Mouse (Mus musculus) urinary bladder, adult 18-20 months (tissue): ENCODE data around the gene H2-Aa.

Experiments used
- DNase-seq, 2 experiments: peaks; one replicate each; pipeline ENCODE4 v3.0.0; 2022; ENCODE audit warnings: low spot score in 2 of 2, mixed read lengths in 2 of 2

H2-Aa gene

GRCm38 (mm10) chr17:34300071-34300470 is 12.4 kb upstream of the H2-Aa start:
- no peak for DNase-seq

- DNase-seq = no peak
Observed at GRCm38 (mm10) chr17:34299356-34299755, 11.7 kb upstream of the H2-Aa start.

- peak in 1 of 2 experiments; percentile 14 for DNase-seq
Observed at GRCm38 (mm10) chr17:34295891-34296794, 8.5 kb upstream of the H2-Aa start.

- DNase-seq = no peak
Observed at GRCm38 (mm10) chr17:34295307-34295706, 7.7 kb upstream of the H2-Aa start.

- no peak for DNase-seq
Observed at GRCm38 (mm10) chr17:34294249-34294648, 6.6 kb upstream of the H2-Aa start.

- DNase-seq = no peak
Observed at GRCm38 (mm10) chr17:34293533-34293932, 5.9 kb upstream of the H2-Aa start.

GRCm38 (mm10) chr17:34292570-34292969 is 4.9 kb upstream of the H2-Aa start:
- DNase-seq = no peak

DNA sequence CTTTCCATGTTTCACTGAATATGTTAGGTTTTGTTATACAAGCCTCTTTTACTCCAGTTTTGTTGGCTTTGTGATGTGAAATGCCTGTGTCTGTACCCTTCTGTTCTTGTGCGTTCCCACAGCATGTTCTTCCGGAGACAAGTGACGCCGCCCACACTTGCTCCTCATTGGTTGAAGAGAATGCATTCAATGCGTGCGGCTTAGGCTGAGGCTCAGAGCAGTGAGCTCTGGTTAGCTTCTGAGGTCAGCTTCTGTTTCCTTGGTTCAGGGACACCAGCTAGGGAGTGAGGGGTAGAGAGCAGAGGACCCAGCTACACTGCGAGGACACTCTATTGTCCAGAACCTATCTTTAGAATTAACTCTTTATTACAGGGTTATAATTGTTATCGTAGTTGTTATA is 4.0 kb upstream of the H2-Aa start:
- DNase-seq = peak; percentile 45 to 62

DNA sequence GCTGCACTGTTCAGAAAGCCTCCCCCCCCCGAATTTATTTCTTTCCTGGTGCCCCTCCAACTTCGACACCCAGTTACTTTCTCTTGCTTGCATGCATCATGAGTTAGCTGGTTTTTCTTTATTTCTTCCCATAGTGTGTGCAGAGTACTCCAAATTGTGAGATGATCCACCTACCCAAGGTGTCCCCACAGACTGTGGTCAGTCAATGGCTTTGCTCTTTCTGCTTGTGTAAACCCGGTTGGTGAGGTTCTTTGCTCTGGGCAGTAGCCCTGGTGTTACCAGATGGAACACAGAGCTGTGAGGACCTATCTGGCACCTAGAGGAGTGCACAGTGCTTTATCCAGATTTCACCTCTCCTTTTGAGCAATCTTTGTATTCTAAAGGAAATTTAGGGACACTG is 508 bp upstream of the H2-Aa start:
- DNase-seq = no peak

- DNase-seq = no peak
Observed at GRCm38 (mm10) chr17:34286999-34287398, 624 bp downstream of the H2-Aa start.

- DNase-seq = no peak
Observed at GRCm38 (mm10) chr17:34286501-34286900, 1.1 kb downstream of the H2-Aa start.

- no peak for DNase-seq
Observed at GRCm38 (mm10) chr17:34285848-34286247, 1.8 kb downstream of the H2-Aa start.

DNA sequence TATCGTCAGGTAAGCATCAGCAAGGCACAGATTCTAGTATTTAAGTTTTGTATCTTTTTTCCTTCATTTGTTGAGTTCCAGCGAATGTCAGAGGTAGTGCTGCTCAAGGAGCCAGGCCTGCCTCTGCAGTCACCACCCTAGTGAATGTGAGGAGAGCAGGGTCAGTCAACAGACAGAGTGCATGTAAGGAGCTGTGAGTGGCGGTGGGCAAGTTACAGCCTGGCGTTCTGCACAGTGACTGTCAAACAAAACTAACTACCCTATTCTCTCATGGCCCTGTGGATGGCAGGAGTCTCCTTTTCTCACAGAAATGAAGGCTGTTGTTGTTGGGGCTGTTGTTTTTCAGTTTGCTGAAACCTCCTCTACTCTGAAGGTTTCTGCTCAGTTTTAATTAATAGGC is 2.3 kb downstream of the H2-Aa start:
- DNase-seq = no peak

GRCm38 (mm10) chr17:34281836-34282235 is 5.8 kb downstream of the H2-Aa start:
- DNase-seq = no peak

DNA sequence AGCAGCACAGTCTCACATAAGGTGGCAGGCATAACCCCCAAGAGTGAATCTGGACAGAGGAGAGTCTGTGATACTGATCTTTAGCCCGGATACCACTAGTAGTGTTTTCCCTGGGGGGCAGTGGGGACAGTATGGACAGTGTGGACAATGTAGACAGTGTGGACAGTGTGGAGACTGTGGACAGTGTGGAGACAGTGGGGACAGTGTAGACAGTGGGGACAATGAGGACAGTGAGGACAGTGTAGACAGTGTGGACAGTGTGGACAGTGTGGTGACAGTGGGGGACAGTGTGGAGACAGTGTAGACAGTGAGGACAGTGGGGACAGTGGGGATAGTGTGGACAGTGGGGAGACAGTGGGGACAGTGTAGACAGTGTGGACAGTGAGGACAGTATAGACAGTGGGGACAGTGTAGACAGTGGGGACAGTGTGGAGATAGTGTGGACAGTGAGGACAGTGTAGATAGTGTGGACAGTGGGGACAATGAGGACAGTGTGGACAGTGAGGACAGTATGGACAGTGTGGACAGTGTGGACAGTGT is 7.1 kb downstream of the H2-Aa start:
- no peak for DNase-seq

DNA sequence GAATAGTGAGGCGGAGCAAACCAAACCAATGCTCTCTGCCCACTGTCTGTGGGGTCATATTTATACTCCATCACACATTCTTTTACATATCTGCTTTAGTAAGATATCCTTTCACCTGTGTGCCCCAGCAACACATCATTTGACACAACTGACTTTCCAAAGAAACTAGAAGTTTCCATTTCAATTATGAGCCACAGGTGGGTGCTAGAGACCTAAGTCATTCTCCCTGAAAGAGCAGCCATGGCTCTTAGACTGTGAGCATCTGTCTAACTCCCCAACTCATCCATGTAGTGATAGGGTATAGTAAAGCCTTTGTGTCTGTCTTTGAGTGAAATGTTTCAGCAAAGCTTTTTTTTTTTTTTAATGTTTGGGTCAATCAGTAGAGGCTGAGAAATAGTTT is 15.5 kb downstream of the H2-Aa start:
- no peak for DNase-seq

DNA sequence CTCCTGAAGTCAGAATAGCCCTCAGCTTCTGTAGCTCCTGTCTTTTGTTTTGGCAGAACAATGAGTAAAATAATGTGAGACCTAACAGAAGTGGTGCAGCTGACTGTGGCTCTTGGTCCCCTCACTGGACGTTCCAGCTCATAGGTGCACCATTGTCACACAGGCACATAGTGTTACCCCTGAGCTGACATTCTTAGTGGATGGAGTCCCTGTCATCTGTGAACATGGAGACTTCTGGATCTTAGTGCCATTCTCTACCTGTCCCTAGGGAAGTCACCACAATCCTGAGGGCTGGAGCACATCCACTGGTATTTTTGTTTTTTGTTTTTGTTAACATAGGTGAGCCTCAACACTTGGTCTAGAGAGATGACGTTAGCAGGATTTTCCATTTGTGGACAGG is 16.7 kb downstream of the H2-Aa start:
- no peak for DNase-seq

GRCm38 (mm10) chr17:34270230-34270629 is 17.4 kb downstream of the H2-Aa start:
- DNase-seq = no peak

GRCm38 (mm10) chr17:34269817-34270216 is 17.8 kb downstream of the H2-Aa start:
- no peak for DNase-seq

DNA sequence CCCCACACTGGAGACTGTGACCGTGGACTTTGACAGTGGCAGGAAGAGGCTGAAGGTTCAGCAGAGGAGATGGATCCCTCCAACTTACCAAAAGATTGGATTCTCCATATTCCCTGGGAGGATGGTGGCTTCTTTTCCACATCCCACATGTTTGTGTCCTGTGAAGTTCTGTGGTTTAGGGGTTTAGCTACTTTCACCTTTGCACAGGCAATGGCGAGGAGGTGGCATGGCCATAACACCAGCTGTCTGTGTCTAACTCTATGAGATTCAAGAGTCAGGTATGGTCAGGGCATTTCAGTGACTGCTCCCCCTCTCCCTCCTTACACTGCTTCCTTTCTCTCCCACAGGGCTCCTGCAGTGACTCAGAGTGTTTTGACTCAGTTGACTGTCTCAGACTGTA is 18.9 kb downstream of the H2-Aa start:
- no peak for DNase-seq

DNA sequence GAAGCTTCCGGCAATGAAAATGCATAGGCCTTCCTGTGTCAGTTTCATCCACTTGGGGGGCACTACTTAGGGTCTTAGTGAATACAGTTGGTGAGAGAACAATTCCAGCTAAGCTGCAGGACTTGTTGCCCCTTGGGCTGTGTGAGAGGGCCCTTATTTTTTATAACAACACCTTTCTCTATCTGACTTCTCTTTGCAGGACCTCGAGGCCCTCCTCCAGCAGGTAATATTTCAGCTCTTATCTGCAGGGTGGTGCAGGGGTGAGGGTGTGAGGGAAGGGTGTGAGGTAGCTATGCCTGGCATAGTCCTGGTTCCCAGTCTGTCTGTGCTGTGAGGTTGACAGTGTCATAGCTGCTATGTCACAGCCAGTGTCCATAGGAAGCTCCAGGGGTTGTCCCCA is 19.4 kb downstream of the H2-Aa start:
- no peak for DNase-seq

DNA sequence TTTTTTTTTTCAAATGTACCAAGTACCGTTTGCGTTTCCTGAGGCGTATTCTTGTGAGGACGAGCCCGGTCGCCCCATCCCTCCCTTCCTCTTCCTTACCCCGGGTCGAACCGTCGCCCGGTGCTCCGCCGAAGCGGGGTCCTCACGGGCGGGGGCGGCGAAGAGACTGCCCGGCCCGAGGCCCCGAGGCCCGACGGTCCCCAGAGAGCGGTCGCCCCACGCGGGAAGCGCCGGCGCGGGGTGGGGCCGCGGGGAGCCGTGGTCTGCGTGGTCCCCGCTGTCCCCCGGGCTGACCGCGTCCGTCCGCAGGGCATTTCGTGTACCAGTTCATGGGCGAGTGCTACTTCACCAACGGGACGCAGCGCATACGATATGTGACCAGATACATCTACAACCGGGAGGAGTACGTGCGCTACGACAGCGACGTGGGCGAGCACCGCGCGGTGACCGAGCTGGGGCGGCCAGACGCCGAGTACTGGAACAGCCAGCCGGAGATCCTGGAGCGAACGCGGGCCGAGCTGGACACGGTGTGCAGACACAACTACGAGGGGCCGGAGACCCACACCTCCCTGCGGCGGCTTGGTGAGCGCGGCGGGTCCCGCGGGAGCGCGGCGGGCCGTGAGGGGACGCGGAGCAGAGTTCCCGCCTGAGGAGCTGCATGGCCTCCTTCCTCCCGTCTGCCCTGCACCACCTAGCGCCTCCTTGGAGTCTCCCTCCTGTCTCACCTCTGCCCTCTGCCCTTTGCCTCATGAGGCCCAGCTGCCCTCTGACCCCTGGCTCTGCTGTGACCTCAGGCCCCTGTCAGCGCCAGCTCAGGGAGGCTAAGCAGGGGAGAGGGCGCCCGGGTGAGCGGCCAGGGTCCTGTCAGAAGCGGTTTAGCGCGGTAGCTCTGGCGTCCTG is 22.9 kb downstream of the H2-Aa start:
- peak in 1 of 2 experiments; percentile 18 for DNase-seq
